Mouse (Mus musculus) bone marrow, adult 2 months (tissue): ENCODE measurements around the gene Ptpn22. TPM values are rescaled to one million over a fixed set of nuclear protein-coding genes. Genes with fewer than 3 reads are reported as not detected.
A peak's percentile ranks its signal among the peaks of the same experiment; 100 is the strongest.

Experiments
- H3K27ac ChIP-seq: fragments of 200-500 bp; 2 replicates; pipeline ENCODE4 v1.5.1; 2012; ENCODE audit warnings: low read depth, mild to moderate bottlenecking, control low read depth, inconsistent platforms, low read length; ENCODE audit not compliant: control insufficient read depth, poor library complexity, insufficient read depth
- H3K4me1 ChIP-seq: fragments of 200-500 bp; 2 replicates; pipeline ENCODE4 v1.6.1; 2011; ENCODE audit warnings: low read length; ENCODE audit not compliant: control insufficient read depth, insufficient read depth
- H3K4me3 ChIP-seq: fragments of 200-500 bp; replicated peaks from 2 replicates; pipeline ENCODE3; 2011; ENCODE audit warnings: mild to moderate bottlenecking, low read depth, low read length, control low read depth; ENCODE audit not compliant: control insufficient read depth
- CTCF ChIP-seq: fragments of 200-500 bp; IDR thresholded peaks from 2 replicates; pipeline ENCODE4 v1.5.1; 2011; ENCODE audit warnings: low read length, control low read depth; ENCODE audit not compliant: control insufficient read depth, insufficient read depth
- POLR2A ChIP-seq: fragments of 200-500 bp; IDR thresholded peaks from 2 replicates; pipeline ENCODE4 v1.6.1; 2011; ENCODE audit warnings: low read depth, mild to moderate bottlenecking, control low read depth, low read length, borderline replicate concordance; ENCODE audit not compliant: control insufficient read depth
- WGBS: fragments of 180-500 bp; shearing (Covaris S2); methylation state at CpG from one replicate; pipeline ENCODE4 v1.1.7; 2018; 5-methylcytosine and 5-hydroxymethylcytosine counted together
- polyA plus RNA-seq: library from polyadenylated mRNA; stranded (reverse); fragments of >200 nt; gene quantifications from 2 replicates; pipeline ENCODE4 v1.2.4, GENCODE M21; 2011; ENCODE audit warnings: low replicate concordance; ENCODE audit not compliant: missing spikeins, insufficient read depth, insufficient read length

The Ptpn22 gene
- polyA plus RNA-seq, 1 experiment: 44.2 TPM

GRCm38 (mm10) chr3:103851882-103852281 is 7.7 kb upstream of the Ptpn22 start:
- Histone ChIP-seq H3K4me3 (no peak overlapping the region), H3K4me1 (peaks cover 1% of the 10 kb centered on the region; the same call in 1 of the 2 replicates), H3K27ac (no peak overlapping the region)
- 72% methylated on average over 8 of the region's 8 CpGs for WGBS
- TF ChIP-seq CTCF (no peak), POLR2A (no peak)

DNA sequence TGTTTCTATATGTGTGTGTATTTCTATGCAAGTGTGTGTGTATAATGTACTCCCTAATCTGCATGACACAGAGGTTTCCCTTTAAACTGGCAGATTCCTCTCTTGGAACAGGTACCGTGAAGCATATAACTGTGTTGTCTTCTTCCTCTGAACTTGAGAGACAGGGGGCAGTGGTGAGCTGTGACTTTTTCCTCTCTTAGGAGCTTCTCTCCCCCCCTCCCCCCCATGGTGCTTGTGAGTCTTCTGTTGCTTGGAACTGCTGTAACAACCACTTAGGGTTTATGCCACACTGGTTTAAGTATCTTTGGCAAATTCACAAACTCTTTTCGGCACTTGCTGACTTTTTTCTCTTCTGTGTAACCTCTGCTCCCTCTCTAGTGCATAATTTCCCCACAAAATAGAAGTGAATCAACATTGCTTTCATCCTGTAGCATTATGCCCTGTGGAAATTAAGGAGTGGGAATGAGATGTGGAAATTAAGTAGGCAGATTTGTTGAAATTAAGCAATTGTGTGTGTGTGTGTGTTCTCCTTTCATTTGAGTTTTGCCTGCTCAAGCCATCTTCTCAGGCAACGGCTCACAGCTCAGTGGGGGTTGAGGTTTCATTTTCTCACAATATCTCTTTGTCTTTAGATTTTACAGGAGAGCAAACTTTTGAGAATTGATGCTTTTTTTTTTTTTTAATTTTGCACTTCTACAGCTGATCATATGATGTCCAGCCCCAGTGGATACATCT is 6.9 kb upstream of the Ptpn22 start:
- 16% methylated on average over 3 of the region's 3 CpGs for WGBS
- H3K4me3 ChIP-seq: no peak overlapping the region
- TF ChIP-seq POLR2A (no peak), CTCF (peak; percentile 48)
- peaks cover 4% of the 10 kb centered on the region for H3K4me1 ChIP-seq
- H3K27ac ChIP-seq: no peak overlapping the region

GRCm38 (mm10) chr3:103853804-103854203 is 5.8 kb upstream of the Ptpn22 start:
- H3K4me1 ChIP-seq: peaks cover 6% of the 10 kb centered on the region
- WGBS: 80% methylated on average over 8 of the region's 8 CpGs
- H3K27ac ChIP-seq: no peak overlapping the region
- H3K4me3 ChIP-seq: no peak overlapping the region
- TF ChIP-seq POLR2A (no peak), CTCF (no peak)

GRCm38 (mm10) chr3:103857036-103857805 is 2.4 kb upstream of the Ptpn22 start:
- Histone ChIP-seq H3K4me1 (peaks cover 6% of the 10 kb centered on the region), H3K27ac (no peak overlapping the region), H3K4me3 (no peak overlapping the region)
- TF ChIP-seq CTCF: no peak
- no peak for TF ChIP-seq POLR2A
- 43% methylated on average over 7 of the region's 7 CpGs for WGBS

- no peak overlapping the region for H3K4me3 ChIP-seq
- peak overlapping the region; percentile 25; the same call in 1 of the 2 replicates for H3K27ac ChIP-seq
- 65% methylated on average over 6 of the region's 6 CpGs for WGBS
- TF ChIP-seq POLR2A (no peak), CTCF (no peak)
- peaks cover 6% of the 10 kb centered on the region for H3K4me1 ChIP-seq
These were observed 1.5 kb upstream of the Ptpn22 start for GRCm38 (mm10) chr3:103857977-103858563.

DNA sequence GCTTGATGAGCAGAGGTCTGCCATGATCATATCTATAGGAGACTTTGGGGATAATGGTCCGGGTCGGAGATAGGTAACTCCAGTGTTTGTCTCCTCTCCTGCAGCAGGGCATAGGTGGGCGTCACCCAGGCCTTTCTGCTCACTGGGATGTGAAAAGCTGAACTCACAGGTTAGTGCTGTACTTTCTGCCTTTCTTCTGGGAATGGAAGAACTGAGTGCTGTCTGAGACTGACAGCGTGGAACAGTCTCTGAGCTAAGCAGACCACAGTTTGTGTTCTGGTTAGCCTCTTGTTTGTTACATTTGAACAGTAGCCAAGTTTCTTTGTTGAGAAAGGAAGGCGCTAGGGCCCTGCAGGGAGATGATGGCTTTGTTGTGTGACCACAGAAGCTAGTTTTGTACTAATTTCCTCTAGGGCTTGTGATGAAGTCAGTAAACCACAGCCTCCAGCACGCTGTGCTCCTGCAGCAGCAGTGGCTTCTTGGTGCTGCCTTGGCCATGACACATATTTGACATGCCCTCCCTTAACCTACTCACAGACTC is 326 bp downstream of the Ptpn22 start:
- H3K4me3 ChIP-seq: peak overlapping the region; percentile 43
- H3K4me1 ChIP-seq: peaks cover 6% of the 10 kb centered on the region
- WGBS: 0% methylated on average over 6 of the region's 6 CpGs
- peak overlapping the region; percentile 91 for H3K27ac ChIP-seq
- peak; percentile 56; the same call in 1 of the 2 replicates for TF ChIP-seq POLR2A
- TF ChIP-seq CTCF: no peak

DNA sequence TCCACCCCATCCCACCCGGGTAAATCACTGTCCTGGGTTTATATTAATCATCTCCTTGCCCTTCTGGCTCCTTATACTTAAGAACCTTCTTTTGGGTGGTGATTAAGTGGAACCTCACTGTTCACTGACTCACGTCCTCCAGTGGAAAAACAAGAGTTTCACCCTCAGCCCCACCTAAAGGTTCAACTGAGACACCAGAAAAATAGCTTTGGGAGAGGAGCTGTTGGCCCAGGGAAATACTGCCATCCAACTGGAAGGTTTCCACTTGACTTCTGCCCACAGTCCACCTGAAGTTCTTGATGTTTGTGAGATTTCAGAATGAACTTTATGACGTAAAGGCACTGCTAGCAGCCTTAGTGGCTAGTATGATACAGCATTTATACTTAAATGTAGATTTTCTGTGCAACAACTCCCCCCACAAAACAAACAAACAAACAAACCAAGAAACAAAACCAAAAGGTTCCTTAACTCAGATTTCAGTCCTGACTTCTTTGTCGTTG is 3.2 kb downstream of the Ptpn22 start:
- Histone ChIP-seq H3K4me1 (peaks cover 2% of the 10 kb centered on the region; the same call in 1 of the 2 replicates), H3K4me3 (no peak overlapping the region), H3K27ac (no peak overlapping the region)
- no peak for TF ChIP-seq POLR2A
- no peak for TF ChIP-seq CTCF
- WGBS: 60% methylated on average over 4 of the region's 4 CpGs
